Mouse (Mus musculus): Measurements from ENCODE around the gene Lgalsl. TPM values are rescaled to one million over a fixed set of nuclear protein-coding genes. Genes with fewer than 3 reads are reported as not detected.

Gene Lgalsl
- total RNA-seq, 2 experiments from 2014 or later, result 69.7 to 76.0 TPM

- no peak for DNase-seq (ENCODE audit: low spot score)
Observed at GRCm38 (mm10) chr11:20784776-20785175, 46.1 kb downstream of the Lgalsl start.

GRCm38 (mm10) chr11:20783467-20783866, 47.4 kb downstream of the Lgalsl start:
- DNase-seq (ENCODE audit: low spot score), result no peak

GRCm38 (mm10) chr11:20782620-20783019, 48.2 kb downstream of the Lgalsl start:
- no peak for DNase-seq (ENCODE audit: low spot score)

GRCm38 (mm10) chr11:20780312-20780711, 50.5 kb downstream of the Lgalsl start:
- no peak for DNase-seq (ENCODE audit: low spot score)

GRCm38 (mm10) chr11:20778861-20779563, 51.8 kb downstream of the Lgalsl start:
- DNase-seq (ENCODE audit: low spot score), result no peak

- no peak for DNase-seq (ENCODE audit: low spot score)
Observed at GRCm38 (mm10) chr11:20778298-20778697, 52.6 kb downstream of the Lgalsl start.

GRCm38 (mm10) chr11:20776668-20777067, 54.2 kb downstream of the Lgalsl start:
- DNase-seq (ENCODE audit: low spot score), result no peak

Other genes starting within 250 kb of the Lgalsl start
- 10 to 100 TPM; 18.1 to 22.2 TPM for gene Aftph, start 89.5 kb downstream of the Lgalsl start, total RNA-seq (2021)

Data from gastrocnemius, adult 18-20 months (tissue).